Mouse (Mus musculus): ENCODE measurements around the gene Paqr8.

DNA sequence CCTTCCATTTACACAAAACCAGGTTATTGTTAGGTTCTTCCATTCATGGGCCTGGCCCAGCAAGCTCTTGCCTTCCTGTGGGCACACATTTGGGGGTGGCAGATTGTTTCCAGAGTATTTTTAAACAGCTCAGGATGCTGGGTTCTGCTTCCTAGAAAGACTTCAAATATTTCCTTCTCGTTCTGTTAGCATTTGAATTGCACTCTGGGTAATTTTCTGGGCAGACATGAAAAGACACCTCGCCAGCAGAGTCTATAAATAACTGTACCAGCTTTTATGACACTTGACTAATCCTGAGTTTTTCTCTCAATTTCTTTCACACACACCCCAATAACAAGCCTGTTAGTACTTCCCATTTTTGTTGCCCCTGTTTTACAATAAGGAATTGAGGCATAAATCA lies 50.9 kb downstream of the Paqr8 start:
- TF ChIP-seq FLI1 (IDR thresholded peaks at IDR 0.05; ENCODE audit: low read length) (no peak), GATA1 (IDR thresholded peaks at IDR 0.05; ENCODE audit: borderline replicate concordance, low read length) (no peak)
